Mouse (Mus musculus) E14TG2a.4 (cell line): Measurements from ENCODE around the gene Pdzk1ip1.

ENCODE experiments used
- CTCF ChIP-seq: conservative IDR thresholded peaks from 2 replicates; pipeline ENCODE4 v1.5.1; 2014; ENCODE audit warnings: low read length
- POU5F1 ChIP-seq: IDR thresholded peaks from 2 replicates; pipeline ENCODE4 v1.6.1; 2014; ENCODE audit warnings: low read length, borderline replicate concordance

GRCm38 (mm10) chr4:115094056-115094455 is 5.5 kb downstream of the Pdzk1ip1 start:
- TF ChIP-seq CTCF: no peak
- TF ChIP-seq POU5F1: no peak
